Mouse (Mus musculus) intestine, embryonic 15.5 days (tissue): Measurements from ENCODE around the gene A930009A15Rik. TPM values are rescaled to one million over a fixed set of nuclear protein-coding genes. Genes with fewer than 3 reads are reported as not detected.

Experiments used
- ATAC-seq: fragments of 200-750 bp; cut with Nextera tagmentation; 2 replicates; pipeline ENCODE4 v1.8.0; 2017; ENCODE audit warnings: moderate TSS enrichment, moderate library complexity
- H3K27ac ChIP-seq: fragments of 300-500 bp; sonication (generic); 2 replicates; pipeline ENCODE4 v1.5.1; 2015; ENCODE audit warnings: mild to moderate bottlenecking, inconsistent platforms
- H3K27me3 ChIP-seq: fragments of 300-500 bp; sonication (generic); replicated peaks from 2 replicates; pipeline ENCODE4 v1.6.1; 2015; ENCODE audit warnings: inconsistent platforms
- H3K36me3 ChIP-seq: fragments of 300-500 bp; sonication (generic); 2 replicates; pipeline ENCODE4 v1.6.1; 2015; ENCODE audit warnings: inconsistent platforms
- H3K4me1 ChIP-seq: fragments of 300-500 bp; sonication (generic); replicated peaks from 2 replicates; pipeline ENCODE4 v1.6.1; 2015; ENCODE audit warnings: inconsistent platforms
- H3K4me2 ChIP-seq: fragments of 300-500 bp; sonication (generic); replicated peaks from 2 replicates; pipeline ENCODE4 v1.6.1; 2015; ENCODE audit warnings: mild to moderate bottlenecking, inconsistent platforms
- H3K4me3 ChIP-seq: fragments of 300-500 bp; sonication (generic); replicated peaks from 2 replicates; pipeline ENCODE4 v1.5.1; 2015; ENCODE audit warnings: inconsistent platforms
- H3K9ac ChIP-seq: fragments of 300-500 bp; sonication (generic); 2 replicates; pipeline ENCODE4 v1.6.1; 2015; ENCODE audit warnings: inconsistent platforms
- H3K9me3 ChIP-seq: fragments of 300-500 bp; sonication (generic); 2 replicates; pipeline ENCODE4 v1.6.1; 2016; ENCODE audit warnings: inconsistent platforms
- WGBS: fragments of 180-500 bp; shearing (Covaris S2); methylation state at CpG from one replicate; pipeline ENCODE4 v1.1.7; 2015; 5-methylcytosine and 5-hydroxymethylcytosine counted together
- polyA plus RNA-seq: library from polyadenylated mRNA; unstranded; fragments of >200 nt; fragmentation: Nextera tagmentation; extraction: Ambion mirVana; gene quantifications from 2 replicates; pipeline ENCODE4 v1.2.1, GENCODE M21; 2015

Gene A930009A15Rik
- polyA plus RNA-seq, result not detected in 2 replicates

GRCm38 (mm10) chr10:115569712-115570491, at the start of gene A930009A15Rik:
Gene A930009A15Rik (plus strand): TSS chr10:115569986.
- Histone ChIP-seq H3K4me3 (no peak within 1 kb of the TSS), H3K27me3 (no peaks in the 10 kb centered on the region), H3K36me3 (no peaks in the 10 kb centered on the region), H3K9ac (no peak within 1 kb of the TSS), H3K27ac (no peak within 1 kb of the TSS), H3K4me2 (no peak within 1 kb of the TSS), H3K9me3 (no peaks in the 10 kb centered on the region), H3K4me1 (no peaks in the 10 kb centered on the region)
- WGBS, result 88% methylated on average over 15 of the region's 15 CpGs
- ATAC-seq, result no peak

- H3K36me3 ChIP-seq, result no peaks in the 10 kb centered on the region
- no peaks in the 10 kb centered on the region for H3K4me1 ChIP-seq
- H3K4me2 ChIP-seq, result no peak overlapping the region
- WGBS, result 78% methylated on average over 17 of the region's 17 CpGs
- no peaks in the 10 kb centered on the region for H3K27me3 ChIP-seq
- H3K9me3 ChIP-seq, result no peaks in the 10 kb centered on the region
- H3K9ac ChIP-seq, result no peak overlapping the region
- H3K4me3 ChIP-seq, result no peak overlapping the region
- ATAC-seq, result no peak
- H3K27ac ChIP-seq, result no peak overlapping the region
Measured at GRCm38 (mm10) chr10:115520200-115521080, 49.3 kb upstream of the A930009A15Rik start.

GRCm38 (mm10) chr10:115521081-115521451, 48.7 kb upstream of the A930009A15Rik start:
- H3K9ac ChIP-seq, result no peak overlapping the region
- no peaks in the 10 kb centered on the region for H3K4me1 ChIP-seq
- H3K4me3 ChIP-seq, result no peak overlapping the region
- no peaks in the 10 kb centered on the region for H3K36me3 ChIP-seq
- WGBS, result 57% methylated on average over 4 of the region's 4 CpGs
- H3K4me2 ChIP-seq, result no peak overlapping the region
- no peak for ATAC-seq
- H3K27ac ChIP-seq, result no peak overlapping the region
- H3K27me3 ChIP-seq, result no peaks in the 10 kb centered on the region
- no peaks in the 10 kb centered on the region for H3K9me3 ChIP-seq

- Histone ChIP-seq H3K4me3 (no peak overlapping the region), H3K4me1 (no peaks in the 10 kb centered on the region), H3K4me2 (no peak overlapping the region), H3K27me3 (no peaks in the 10 kb centered on the region), H3K27ac (no peak overlapping the region), H3K9me3 (no peaks in the 10 kb centered on the region), H3K9ac (no peak overlapping the region), H3K36me3 (no peaks in the 10 kb centered on the region)
- 55% methylated on average over 4 of the region's 4 CpGs for WGBS
- no peak for ATAC-seq
Measured at GRCm38 (mm10) chr10:115528892-115529291, 40.9 kb upstream of the A930009A15Rik start.

GRCm38 (mm10) chr10:115529768-115530167, 40.0 kb upstream of the A930009A15Rik start:
- Histone ChIP-seq H3K4me1 (no peaks in the 10 kb centered on the region), H3K27me3 (no peaks in the 10 kb centered on the region), H3K27ac (no peak overlapping the region), H3K4me2 (no peak overlapping the region), H3K36me3 (no peaks in the 10 kb centered on the region), H3K9ac (no peak overlapping the region), H3K4me3 (no peak overlapping the region), H3K9me3 (no peaks in the 10 kb centered on the region)
- no peak for ATAC-seq
- 86% methylated on average over 12 of the region's 12 CpGs for WGBS

GRCm38 (mm10) chr10:115530746-115531145, 39.0 kb upstream of the A930009A15Rik start:
- H3K27me3 ChIP-seq, result no peaks in the 10 kb centered on the region
- H3K4me2 ChIP-seq, result no peak overlapping the region
- WGBS, result 18% methylated on average over 2 of the region's 2 CpGs
- H3K36me3 ChIP-seq, result no peaks in the 10 kb centered on the region
- no peak overlapping the region for H3K9ac ChIP-seq
- H3K9me3 ChIP-seq, result no peaks in the 10 kb centered on the region
- ATAC-seq, result no peak
- no peaks in the 10 kb centered on the region for H3K4me1 ChIP-seq
- no peak overlapping the region for H3K27ac ChIP-seq
- H3K4me3 ChIP-seq, result no peak overlapping the region

GRCm38 (mm10) chr10:115542917-115543316, 26.9 kb upstream of the A930009A15Rik start:
- Histone ChIP-seq H3K36me3 (no peaks in the 10 kb centered on the region), H3K4me2 (no peak overlapping the region), H3K4me1 (no peaks in the 10 kb centered on the region), H3K4me3 (no peak overlapping the region), H3K27ac (no peak overlapping the region), H3K9ac (no peak overlapping the region), H3K9me3 (no peaks in the 10 kb centered on the region), H3K27me3 (no peaks in the 10 kb centered on the region)
- no peak for ATAC-seq
- 65% methylated on average over 6 of the region's 6 CpGs for WGBS

GRCm38 (mm10) chr10:115550253-115550652, 19.5 kb upstream of the A930009A15Rik start:
- WGBS, result 84% methylated on average over 7 of the region's 7 CpGs
- H3K4me3 ChIP-seq, result no peak overlapping the region
- no peak overlapping the region for H3K27ac ChIP-seq
- no peaks in the 10 kb centered on the region for H3K9me3 ChIP-seq
- ATAC-seq, result no peak
- H3K9ac ChIP-seq, result no peak overlapping the region
- no peaks in the 10 kb centered on the region for H3K4me1 ChIP-seq
- no peaks in the 10 kb centered on the region for H3K36me3 ChIP-seq
- no peaks in the 10 kb centered on the region for H3K27me3 ChIP-seq
- H3K4me2 ChIP-seq, result no peak overlapping the region

- Histone ChIP-seq H3K4me3 (no peak overlapping the region), H3K27ac (no peak overlapping the region), H3K27me3 (no peaks in the 10 kb centered on the region), H3K4me1 (no peaks in the 10 kb centered on the region), H3K4me2 (no peak overlapping the region), H3K36me3 (no peaks in the 10 kb centered on the region), H3K9ac (no peak overlapping the region), H3K9me3 (no peaks in the 10 kb centered on the region)
- WGBS, result 77% methylated on average over 3 of the region's 3 CpGs
- no peak for ATAC-seq
Measured at GRCm38 (mm10) chr10:115551069-115551468, 18.7 kb upstream of the A930009A15Rik start.

- H3K9me3 ChIP-seq, result no peaks in the 10 kb centered on the region
- no peak overlapping the region for H3K27ac ChIP-seq
- 80% methylated on average over 11 of the region's 11 CpGs for WGBS
- H3K4me3 ChIP-seq, result no peak overlapping the region
- ATAC-seq, result no peak
- no peaks in the 10 kb centered on the region for H3K36me3 ChIP-seq
- no peak overlapping the region for H3K4me2 ChIP-seq
- no peaks in the 10 kb centered on the region for H3K27me3 ChIP-seq
- no peaks in the 10 kb centered on the region for H3K4me1 ChIP-seq
- H3K9ac ChIP-seq, result no peak overlapping the region
Measured at GRCm38 (mm10) chr10:115553352-115554113, 16.3 kb upstream of the A930009A15Rik start.

- no peak overlapping the region for H3K9ac ChIP-seq
- peak; percentile 25; the same call in 1 of the 2 replicates for ATAC-seq
- no peak overlapping the region for H3K27ac ChIP-seq
- no peaks in the 10 kb centered on the region for H3K27me3 ChIP-seq
- H3K4me3 ChIP-seq, result no peak overlapping the region
- H3K4me1 ChIP-seq, result no peaks in the 10 kb centered on the region
- H3K4me2 ChIP-seq, result no peak overlapping the region
- H3K9me3 ChIP-seq, result no peaks in the 10 kb centered on the region
- 27% methylated on average over 2 of the region's 2 CpGs for WGBS
- H3K36me3 ChIP-seq, result no peaks in the 10 kb centered on the region
Measured at GRCm38 (mm10) chr10:115555191-115555765, 14.5 kb upstream of the A930009A15Rik start.
